ENCODE assay signal across 18 mouse cellular contexts in genomic region chr17:47702548-47703345, GRCm38 (mm10). TPM values are rescaled to one million over a fixed set of nuclear protein-coding genes. Genes with fewer than 3 reads are reported as not detected.
DNase-seq lines count a peak whose midpoint lies in the region; ATAC-seq and TF ChIP-seq lines count a peak whose summit lies in the region.
"Had no signal": no experiment of that assay in that cellular context is flagged by ENCODE, and none has a peak within 500 bp of the region (broad histone marks: within the 10 kb centered on the region; RNA-seq: fewer than 3 reads in every experiment).

No protein-coding gene starts in this region.

- H3K27ac ChIP-seq in lung, embryonic 15.5 days, result peak overlapping the region; percentile 87
- H3K27ac ChIP-seq in ES-Bruce4 (ENCODE audit: insufficient read depth, low read length), result peak overlapping the region; percentile 72
- 0 out of 2 replicates have a peak overlapping the region, but pooled peaks have one; percentile 16 for H3K27ac ChIP-seq in limb, embryonic 10.5 days
- H3K27ac ChIP-seq in hindbrain, embryonic 10.5 days, result no peak overlapping the region
- H3K27ac ChIP-seq: gastrocnemius, adult 2 months; liver, embryonic 12.5 days; neural tube, embryonic 12.5 days; stomach, embryonic 15.5 days had no signal

- H3K9me3 ChIP-seq in lung, embryonic 15.5 days, result no peaks in the 10 kb centered on the region
- H3K9me3 ChIP-seq in E14TG2a.4 (ENCODE audit: low read length) (no peaks in the 10 kb centered on the region), ES-Bruce4 (replicated peaks; ENCODE audit: control insufficient read depth, insufficient read depth, low read length, poor library complexity, severe bottlenecking) (no peaks in the 10 kb centered on the region)
- no peaks in the 10 kb centered on the region for H3K9me3 ChIP-seq in limb, embryonic 10.5 days (replicated peaks)
- no peaks in the 10 kb centered on the region for H3K9me3 ChIP-seq in hindbrain, embryonic 10.5 days
- H3K9me3 ChIP-seq: liver, embryonic 12.5 days; megakaryocyte, embryonic 14.5 days; neural tube, embryonic 12.5 days; stomach, embryonic 15.5 days had no signal

- 0 out of 2 replicates have a peak overlapping the region, but pooled peaks have one; percentile 5 for H3K4me3 ChIP-seq in lung, embryonic 15.5 days
- H3K4me3 ChIP-seq in E14TG2a.4 (replicated peaks; ENCODE audit: low read length) (peak overlapping the region; percentile 79), ES-Bruce4 (ENCODE audit: low read depth, low read length) (peak overlapping the region; percentile 67)
- peak overlapping the region; percentile 18; the same call in 1 of the 2 replicates for H3K4me3 ChIP-seq in limb, embryonic 10.5 days
- no peak overlapping the region for H3K4me3 ChIP-seq in hindbrain, embryonic 10.5 days
- H3K4me3 ChIP-seq: gastrocnemius, adult 2 months; liver, embryonic 12.5 days; megakaryocyte, embryonic 14.5 days; neural tube, embryonic 12.5 days; stomach, embryonic 15.5 days had no signal

- peak overlapping the region; percentile 44 for H3K4me2 ChIP-seq in lung, embryonic 15.5 days
- H3K4me2 ChIP-seq: liver, embryonic 12.5 days; neural tube, embryonic 12.5 days; stomach, embryonic 15.5 days had no signal

- no peaks in the 10 kb centered on the region for H3K27me3 ChIP-seq in lung, embryonic 15.5 days
- H3K27me3 ChIP-seq in E14TG2a.4 (ENCODE audit: insufficient read depth, low read length) (0 out of 2 replicates have a peak, but pooled peaks cover 3% of the 10 kb centered on the region), ES-Bruce4 (ENCODE audit: control insufficient read depth, insufficient read depth, low read length, poor library complexity, severe bottlenecking) (no peaks in the 10 kb centered on the region)
- peaks cover 54% of the 10 kb centered on the region for H3K27me3 ChIP-seq in limb, embryonic 10.5 days (ENCODE audit: low read depth, poor library complexity, severe bottlenecking)
- H3K27me3 ChIP-seq in hindbrain, embryonic 10.5 days (ENCODE audit: insufficient read depth, poor library complexity, severe bottlenecking), result peaks cover 38% of the 10 kb centered on the region
- H3K27me3 ChIP-seq: stomach, embryonic 15.5 days had no signal

- TF ChIP-seq POLR2A in ES-Bruce4 (IDR thresholded peaks at IDR 0.05; ENCODE audit: insufficient read depth, low read length), result peak; percentile 17

- H3K4me1 ChIP-seq in lung, embryonic 15.5 days, result peaks cover 33% of the 10 kb centered on the region
- H3K4me1 ChIP-seq in E14TG2a.4 (replicated peaks; ENCODE audit: low read depth, low read length) (peaks cover 91% of the 10 kb centered on the region), ES-Bruce4 (ENCODE audit: control insufficient read depth, insufficient read depth, low read length) (peaks cover 3% of the 10 kb centered on the region)
- peaks cover 28% of the 10 kb centered on the region for H3K4me1 ChIP-seq in limb, embryonic 10.5 days
- peaks cover 10% of the 10 kb centered on the region for H3K4me1 ChIP-seq in hindbrain, embryonic 10.5 days (replicated peaks)
- H3K4me1 ChIP-seq: megakaryocyte, embryonic 14.5 days; neural tube, embryonic 12.5 days had no signal

- DNase-seq in lung, postnatal 14 days, result no peak
- no peak for DNase-seq in limb, embryonic 10.5 days (ENCODE audit: low spot score)
- no peak for DNase-seq in cerebellum, adult 8-10 months
- DNase-seq in hindbrain, embryonic 10.5 days (ENCODE audit: low spot score), result no peak
- DNase-seq: adrenal gland, postnatal 14 days; cerebellum, postnatal 14 days; gastrocnemius, adult 2 months; heart, postnatal 36 days; kidney, adult 9 months; thymus, postnatal 36 days had no signal

- WGBS in lung, embryonic 15.5 days, result 37% methylated on average over 26 of the region's 28 CpGs
- 22% methylated on average over 28 of the region's 28 CpGs for WGBS in limb, embryonic 10.5 days
- 42% methylated on average over 28 of the region's 28 CpGs for WGBS in hindbrain, embryonic 10.5 days

- ATAC-seq in lung, embryonic 15.5 days (ENCODE audit: borderline replicate concordance, extremely low read depth, low FRiP score, low TSS enrichment), result peak; percentile 68
- ATAC-seq: liver, embryonic 12.5 days had no signal

- no peak overlapping the region for H3K9ac ChIP-seq in lung, embryonic 15.5 days
- peak overlapping the region; percentile 86 for H3K9ac ChIP-seq in ES-Bruce4 (ENCODE audit: low read depth, poor library complexity, severe bottlenecking)
- H3K9ac ChIP-seq: liver, embryonic 12.5 days; neural tube, embryonic 12.5 days; stomach, embryonic 15.5 days had no signal

- H3K36me3 ChIP-seq in lung, embryonic 15.5 days, result peaks cover 5% of the 10 kb centered on the region; the same call in 1 of the 2 replicates
- H3K36me3 ChIP-seq in E14TG2a.4 (ENCODE audit: insufficient read depth, low read length) (peaks cover 73% of the 10 kb centered on the region), ES-Bruce4 (ENCODE audit: control insufficient read depth, insufficient read depth, low read length, poor library complexity, severe bottlenecking) (no peaks in the 10 kb centered on the region)
- H3K36me3 ChIP-seq in limb, embryonic 10.5 days, result peaks cover 49% of the 10 kb centered on the region
- peaks cover 56% of the 10 kb centered on the region for H3K36me3 ChIP-seq in hindbrain, embryonic 10.5 days
- H3K36me3 ChIP-seq: liver, embryonic 12.5 days had no signal

- peak; percentile 92 for TF ChIP-seq EP300 in ES-Bruce4 (IDR thresholded peaks at IDR 0.05; ENCODE audit: insufficient read depth, low read depth, low read length)

- TF ChIP-seq CTCF in E14TG2a.4 (conservative IDR thresholded peaks at IDR 0.05; ENCODE audit: low read length) (no peak), ES-Bruce4 (IDR thresholded peaks at IDR 0.05; ENCODE audit: low read depth, low read length) (no peak)

RNA-seq across cellular contexts. Expression of gene Prickle4, which starts 8.2 kb away (rescaled TPM):
- polyA plus RNA-seq in lung, embryonic 15.5 days (2015; fragmentation: Nextera tagmentation; extraction: Ambion mirVana), result 0.73 and 0.86 TPM in 2 replicates
- polyA plus RNA-seq in ES-Bruce4 (2011; ENCODE audit: insufficient read depth, insufficient read length, low read depth, missing spikeins), result 2.0 and 2.2 TPM in 2 replicates
- polyA plus RNA-seq in limb, embryonic 10.5 days (2016; fragmentation: Nextera tagmentation; extraction: Ambion mirVana), result 0.56 and 0.76 TPM in 2 replicates
- 0.34 and 0.66 TPM in 2 replicates for polyA plus RNA-seq in hindbrain, embryonic 10.5 days (2016; fragmentation: Nextera tagmentation; extraction: Ambion mirVana)
- polyA plus RNA-seq: liver, embryonic 12.5 days had no signal

RNA-seq across cellular contexts. Expression of gene Gm21981, which starts 8.5 kb away (rescaled TPM):
- polyA plus RNA-seq in lung, embryonic 15.5 days (2015; fragmentation: Nextera tagmentation; extraction: Ambion mirVana), result 0.35 and 0.45 TPM in 2 replicates
- 0.24 and 1.0 TPM in 2 replicates for polyA plus RNA-seq in ES-Bruce4 (2011; ENCODE audit: insufficient read depth, insufficient read length, low read depth, missing spikeins)
- 0.23 TPM in 1 of 2 replicates, not detected in the other for polyA plus RNA-seq in limb, embryonic 10.5 days (2016; fragmentation: Nextera tagmentation; extraction: Ambion mirVana)
- 0.27 and 0.86 TPM in 2 replicates for polyA plus RNA-seq in hindbrain, embryonic 10.5 days (2016; fragmentation: Nextera tagmentation; extraction: Ambion mirVana)

RNA-seq across cellular contexts. Expression of gene Frs3, which starts 13.9 kb away (rescaled TPM):
- polyA plus RNA-seq in lung, embryonic 15.5 days (2015; fragmentation: Nextera tagmentation; extraction: Ambion mirVana), result 5.6 and 6.5 TPM in 2 replicates
- polyA plus RNA-seq in ES-Bruce4 (2011; ENCODE audit: insufficient read depth, insufficient read length, low read depth, missing spikeins), result 14.0 and 14.5 TPM in 2 replicates
- polyA plus RNA-seq in limb, embryonic 10.5 days (2016; fragmentation: Nextera tagmentation; extraction: Ambion mirVana), result 5.0 and 7.3 TPM in 2 replicates
- polyA plus RNA-seq in hindbrain, embryonic 10.5 days (2016; fragmentation: Nextera tagmentation; extraction: Ambion mirVana), result 9.5 and 12.7 TPM in 2 replicates

RNA-seq across cellular contexts. Expression of gene Tomm6, which starts 14.6 kb away (rescaled TPM):
- 385 and 422 TPM in 2 replicates for polyA plus RNA-seq in lung, embryonic 15.5 days (2015; fragmentation: Nextera tagmentation; extraction: Ambion mirVana)
- 221 and 231 TPM in 2 replicates for polyA plus RNA-seq in ES-Bruce4 (2011; ENCODE audit: insufficient read depth, insufficient read length, low read depth, missing spikeins)
- 364 and 404 TPM in 2 replicates for polyA plus RNA-seq in limb, embryonic 10.5 days (2016; fragmentation: Nextera tagmentation; extraction: Ambion mirVana)
- 369 and 408 TPM in 2 replicates for polyA plus RNA-seq in hindbrain, embryonic 10.5 days (2016; fragmentation: Nextera tagmentation; extraction: Ambion mirVana)

RNA-seq across cellular contexts. Expression of gene Pgc, which starts 23.9 kb away (rescaled TPM):
- polyA plus RNA-seq in lung, embryonic 15.5 days (2015; fragmentation: Nextera tagmentation; extraction: Ambion mirVana), result 14.2 and 15.7 TPM in 2 replicates
- polyA plus RNA-seq in ES-Bruce4 (2011; ENCODE audit: insufficient read depth, insufficient read length, low read depth, missing spikeins), result 4.9 and 5.0 TPM in 2 replicates
- not detected in 2 replicates for polyA plus RNA-seq in limb, embryonic 10.5 days (2016; fragmentation: Nextera tagmentation; extraction: Ambion mirVana)
- 0.15 TPM in 1 of 2 replicates, not detected in the other for polyA plus RNA-seq in hindbrain, embryonic 10.5 days (2016; fragmentation: Nextera tagmentation; extraction: Ambion mirVana)
- polyA plus RNA-seq: forebrain, embryonic 16.5 days; liver, embryonic 12.5 days; neural tube, embryonic 12.5 days had no signal
